Mouse (Mus musculus): Measurements from ENCODE around the gene Fam222b.

Fam222b gene

DNA sequence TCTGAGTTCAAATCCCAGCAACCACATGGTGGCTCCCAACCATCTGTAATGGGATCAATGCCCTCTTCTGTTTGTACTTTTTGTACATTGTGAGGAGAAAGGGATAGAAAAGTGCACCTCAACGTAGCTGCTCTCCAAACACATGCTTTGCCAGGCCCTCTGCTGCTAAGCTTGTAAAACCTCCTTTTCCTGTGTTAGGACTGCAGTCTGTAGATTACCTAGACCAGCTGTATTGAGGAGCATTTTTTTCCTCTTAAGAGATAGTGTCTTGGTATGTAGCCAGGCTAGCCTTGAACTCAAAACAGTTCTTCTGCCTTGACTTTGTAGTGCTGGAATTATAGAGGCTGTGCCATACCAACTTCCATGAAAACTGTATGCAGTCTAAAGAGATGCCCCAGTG, 41.7 kb downstream of the Fam222b start:
- DNase-seq (ENCODE audit: low read depth, low spot score): no peak

- no peak for DNase-seq (ENCODE audit: low read depth, low spot score)
Observed at GRCm38 (mm10) chr11:78137584-78137983, 43.1 kb downstream of the Fam222b start.

- no peak for DNase-seq (ENCODE audit: low read depth, low spot score)
Observed at GRCm38 (mm10) chr11:78138023-78138422, 43.6 kb downstream of the Fam222b start.

- DNase-seq (ENCODE audit: low read depth, low spot score): no peak
Observed at GRCm38 (mm10) chr11:78140665-78141064, 46.2 kb downstream of the Fam222b start.

GRCm38 (mm10) chr11:78143520-78143919, 49.1 kb downstream of the Fam222b start:
- no peak for DNase-seq (ENCODE audit: low read depth, low spot score)

DNA sequence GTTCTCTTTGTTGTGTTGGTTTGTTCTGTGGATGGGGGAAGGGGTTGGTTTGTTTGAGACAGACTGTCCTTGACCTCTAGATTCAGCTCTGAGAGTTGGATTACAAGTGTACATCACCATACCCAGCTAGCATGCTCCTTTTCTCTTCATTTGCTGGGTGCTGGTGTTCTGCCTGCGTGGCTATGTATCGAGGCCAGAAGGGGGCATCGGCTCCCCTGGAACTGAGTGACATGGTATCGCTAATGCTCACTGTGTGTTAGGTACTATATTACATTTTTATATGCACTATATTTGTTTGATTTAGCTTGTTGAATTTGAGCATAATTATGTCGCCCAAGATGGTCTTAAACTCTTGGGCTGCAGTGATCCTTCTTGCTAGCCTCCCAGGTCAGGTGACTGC, 51.7 kb downstream of the Fam222b start:
- DNase-seq (ENCODE audit: low read depth, low spot score): no peak

DNA sequence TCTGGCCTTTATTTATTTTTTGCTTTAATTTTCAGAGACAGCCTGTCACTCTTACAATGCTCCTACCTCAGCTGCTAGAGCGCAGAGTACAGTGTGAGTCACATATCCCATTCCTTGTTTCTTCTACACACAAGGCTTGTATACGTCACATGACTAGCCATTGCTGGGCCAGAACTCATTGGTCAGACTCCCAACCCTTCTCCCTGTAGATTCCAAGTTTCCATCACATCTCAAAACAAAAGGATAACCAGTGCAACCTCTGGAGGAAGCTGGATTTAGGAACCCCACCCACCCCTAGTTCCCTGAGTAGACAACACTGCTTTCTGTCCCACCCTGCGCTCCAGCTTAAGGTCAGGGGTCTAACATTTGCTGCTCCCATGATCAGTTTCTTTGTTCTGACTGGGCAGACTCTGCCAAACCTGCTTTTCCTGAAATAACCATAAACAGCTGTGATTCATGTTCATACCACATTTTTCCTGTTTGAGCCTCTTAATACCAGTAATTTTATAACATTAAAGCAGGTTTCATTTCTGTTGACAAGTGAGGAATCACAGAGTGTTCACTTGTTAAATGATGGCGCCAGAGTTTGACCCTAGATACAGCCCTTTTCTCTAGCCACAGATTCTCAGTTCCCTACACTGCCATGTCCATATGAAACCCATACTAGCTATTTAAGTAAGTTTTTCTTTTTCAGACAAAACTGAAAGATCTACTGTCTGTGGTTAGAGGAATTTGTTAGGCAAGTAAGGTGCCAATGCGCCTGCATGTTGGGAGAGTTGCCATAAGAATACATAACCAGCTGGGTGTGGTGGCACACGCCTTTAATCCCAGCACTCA, 52.5 kb downstream of the Fam222b start:
- no peak for DNase-seq (ENCODE audit: low read depth, low spot score)

DNA sequence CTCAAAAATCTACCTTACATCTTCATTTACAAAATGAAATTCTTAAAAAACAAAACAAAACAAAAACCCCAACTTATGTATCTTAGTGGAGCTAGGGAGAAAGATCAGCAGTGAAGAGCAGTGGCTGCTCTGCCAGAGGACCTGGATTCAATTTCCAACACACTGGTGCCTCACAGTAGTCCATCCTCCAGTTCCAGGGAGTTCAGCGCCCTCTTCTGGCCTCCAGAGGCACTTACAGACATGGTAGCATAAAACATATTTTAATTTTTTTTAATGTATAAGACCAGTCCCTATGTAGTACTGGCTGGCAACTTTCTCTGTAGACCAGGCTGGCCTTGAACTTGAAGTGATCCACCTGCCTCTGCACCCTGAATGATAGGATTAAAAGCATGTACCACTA, 56.7 kb downstream of the Fam222b start:
- DNase-seq (ENCODE audit: low read depth, low spot score): peak; percentile 53

DNA sequence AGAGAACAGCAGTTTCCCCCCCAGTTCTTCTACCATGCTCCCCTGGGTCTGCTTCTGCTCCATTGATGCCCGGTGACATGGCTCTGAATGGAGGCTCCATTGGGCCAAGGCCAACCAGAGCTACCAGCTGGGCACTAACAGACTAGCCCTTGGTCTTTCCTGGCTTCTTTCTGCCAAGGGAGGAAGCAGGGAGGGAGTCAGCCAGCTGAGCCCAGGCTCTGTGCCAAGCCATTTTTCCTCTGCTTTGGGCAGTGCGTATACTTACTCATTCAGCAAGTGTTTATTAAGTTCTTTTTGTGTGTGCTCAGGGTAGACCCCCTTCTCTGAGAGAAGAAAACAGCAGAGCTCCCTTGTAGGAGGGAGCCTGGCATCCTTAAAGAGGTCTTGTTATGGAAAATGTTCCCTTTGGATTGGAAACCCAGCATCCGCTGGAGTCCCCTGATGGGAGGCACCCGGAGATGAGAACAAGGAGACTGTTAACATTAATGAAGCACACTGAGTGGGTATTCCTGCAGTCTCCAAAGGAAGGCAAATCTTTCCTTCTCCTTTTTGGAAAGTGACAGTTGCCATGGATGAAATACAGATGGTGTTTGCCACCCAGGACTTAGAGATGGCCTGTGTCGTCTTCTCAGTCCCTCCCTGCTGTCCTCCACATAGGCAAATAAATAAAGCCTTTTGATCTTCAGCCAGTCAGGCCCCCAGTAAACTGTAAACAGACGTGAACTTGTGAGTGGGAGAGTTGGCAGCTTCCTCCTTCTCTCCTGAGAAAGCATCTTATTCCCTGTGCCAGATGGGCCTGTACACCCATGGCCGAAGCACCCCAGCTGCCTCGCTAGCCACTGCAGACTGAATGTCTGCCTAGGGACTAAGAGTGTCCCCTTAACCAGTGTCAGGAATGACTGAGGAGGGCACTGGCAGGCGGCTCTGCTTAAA, 58.1 kb downstream of the Fam222b start:
- DNase-seq (ENCODE audit: low read depth, low spot score): no peak

- no peak for DNase-seq (ENCODE audit: low read depth, low spot score)
Observed at GRCm38 (mm10) chr11:78153778-78154177, 59.3 kb downstream of the Fam222b start.

- DNase-seq (ENCODE audit: low read depth, low spot score): no peak
Observed at GRCm38 (mm10) chr11:78155674-78156073, 61.2 kb downstream of the Fam222b start.

GRCm38 (mm10) chr11:78156156-78156699, 61.8 kb downstream of the Fam222b start:
- no peak for DNase-seq (ENCODE audit: low read depth, low spot score)

DNA sequence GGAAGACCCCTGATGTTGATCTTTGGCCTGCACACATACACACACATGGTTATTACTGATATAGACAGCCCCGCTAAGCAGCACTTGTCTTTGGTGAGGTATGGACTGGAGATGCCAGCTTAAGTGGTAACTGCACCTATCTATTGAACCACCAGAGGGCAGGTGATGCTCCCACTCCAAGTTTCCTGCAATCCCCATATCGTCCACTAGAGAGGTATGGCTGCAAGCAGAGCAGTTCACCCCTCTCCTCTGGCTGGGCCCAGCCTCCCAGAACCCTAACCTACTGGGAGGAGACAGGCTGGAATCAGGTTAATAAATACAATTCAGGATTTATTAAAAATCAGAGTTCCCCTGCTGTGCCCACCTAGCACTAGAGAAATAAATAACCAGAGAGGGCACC, 64.6 kb downstream of the Fam222b start:
- peak; percentile 82 for DNase-seq (ENCODE audit: low read depth, low spot score)

GRCm38 (mm10) chr11:78159557-78159956, 65.1 kb downstream of the Fam222b start:
- no peak for DNase-seq (ENCODE audit: low read depth, low spot score)

- DNase-seq (ENCODE audit: low read depth, low spot score): no peak
Observed at GRCm38 (mm10) chr11:78160171-78160570, 65.7 kb downstream of the Fam222b start.

- no peak for DNase-seq (ENCODE audit: low read depth, low spot score)
Observed at GRCm38 (mm10) chr11:78160675-78161074, 66.2 kb downstream of the Fam222b start.

DNA sequence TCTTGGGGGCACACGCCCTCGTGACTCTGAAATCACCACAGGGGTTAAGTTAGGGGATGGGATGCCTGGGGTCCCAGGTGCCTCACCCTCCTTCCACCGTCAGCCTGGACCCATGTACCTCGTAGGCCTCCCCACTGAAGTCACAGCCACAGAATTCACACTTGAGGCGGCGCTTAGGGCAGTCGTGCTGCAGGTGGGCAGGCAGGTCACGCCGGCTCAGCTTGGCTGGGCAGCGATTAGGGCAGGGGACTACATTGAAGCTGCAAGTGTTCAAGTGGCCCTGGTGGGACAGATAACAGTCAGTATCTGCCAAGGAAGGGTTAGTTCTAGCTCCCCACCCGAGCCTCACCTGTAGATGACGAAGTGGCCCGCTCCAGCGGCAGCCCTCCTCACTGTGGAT, 66.7 kb downstream of the Fam222b start:
- no peak for DNase-seq (ENCODE audit: low read depth, low spot score)

GRCm38 (mm10) chr11:78161968-78162367, 67.5 kb downstream of the Fam222b start:
- no peak for DNase-seq (ENCODE audit: low read depth, low spot score)

GRCm38 (mm10) chr11:78162504-78162903, 68.0 kb downstream of the Fam222b start:
- DNase-seq (ENCODE audit: low read depth, low spot score): no peak

- DNase-seq (ENCODE audit: low read depth, low spot score): no peak
Observed at GRCm38 (mm10) chr11:78163045-78163444, 68.6 kb downstream of the Fam222b start.

DNA sequence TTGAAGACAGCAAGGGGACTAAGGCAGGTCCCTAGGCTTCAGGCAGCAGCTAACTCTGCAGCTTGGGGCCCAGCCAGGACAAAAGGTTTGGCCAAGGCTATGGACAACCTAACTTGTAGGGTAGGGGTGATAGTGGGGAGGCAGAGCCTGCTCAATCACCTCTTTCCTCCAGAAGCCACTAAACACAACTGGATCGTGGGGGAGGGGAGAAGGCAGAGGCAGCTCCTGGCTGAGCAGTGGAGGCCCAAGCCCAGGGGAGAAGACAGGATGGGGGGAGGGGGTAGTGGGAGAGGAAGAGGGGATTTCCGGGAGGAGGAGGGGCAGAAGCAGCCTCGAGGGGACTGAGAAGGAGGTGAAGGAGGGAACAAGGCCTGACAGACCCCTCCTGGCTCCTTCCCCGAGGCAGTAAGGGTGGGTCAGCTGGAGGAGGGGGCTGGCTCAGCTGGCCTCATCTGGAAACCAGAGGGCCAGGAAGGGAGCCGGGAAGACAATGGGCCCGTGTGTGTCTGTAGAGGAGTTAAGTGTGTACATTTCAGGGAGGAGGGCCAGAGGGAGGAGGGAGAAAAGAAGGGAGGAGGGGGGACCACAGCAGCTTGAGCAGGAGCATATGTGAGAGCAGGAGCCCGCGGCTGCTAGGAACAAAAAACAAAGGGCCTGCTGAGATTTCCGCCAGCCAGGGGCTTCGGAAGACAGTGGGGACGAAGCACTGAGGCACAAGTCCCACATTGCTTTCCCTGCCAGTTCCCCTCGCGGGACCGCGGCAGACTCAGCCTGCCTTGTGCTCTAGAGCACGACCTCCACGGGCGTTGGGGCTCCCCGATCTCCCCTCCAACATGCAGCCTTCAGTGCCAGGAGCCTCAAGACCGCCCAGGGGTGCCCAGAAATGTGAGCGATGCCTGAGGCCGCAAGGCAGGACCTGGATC, 69.5 kb downstream of the Fam222b start:
- no peak for DNase-seq (ENCODE audit: low read depth, low spot score)
